Mouse (Mus musculus): ENCODE measurements around the gene Tmem239. TPM values are rescaled to one million over a fixed set of nuclear protein-coding genes. Genes with fewer than 3 reads are reported as not detected.
"Not testable (repeated sequence)": the region's sequence is repeated elsewhere in the genome, so short reads cannot be mapped to it uniquely, and the experiment has no call there.

Gene Tmem239
- not detected in 2 replicates for polyA plus RNA-seq (2012; rRNA removed)

DNA sequence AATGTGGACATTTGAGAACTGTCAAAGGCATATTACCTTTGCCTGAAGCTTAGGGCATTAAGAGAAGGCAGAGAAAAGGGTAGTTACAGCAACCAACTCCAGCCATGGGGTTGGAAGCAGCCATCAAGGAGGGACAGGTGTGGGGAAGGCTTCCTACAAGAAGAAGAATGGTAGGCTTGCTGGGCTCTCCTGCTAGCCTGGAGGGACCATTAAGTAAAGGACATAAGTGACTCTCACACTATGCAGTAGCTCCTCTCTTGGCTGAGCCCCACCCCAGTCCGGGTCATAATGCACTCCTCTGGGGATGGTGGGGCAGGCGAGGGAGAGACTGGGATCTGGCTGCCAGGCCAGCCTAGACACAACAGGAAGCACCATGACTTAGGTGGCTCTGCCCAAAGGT, at the start of gene Tmem239:
Tmem239 (plus strand) TSS at position 301 of the 400 bp plus-strand sequence.
- TF ChIP-seq CTCF (IDR thresholded peaks at IDR 0.05; ENCODE audit: borderline replicate concordance, extremely low read depth, insufficient read depth, insufficient read length): no peak
- no peak for TF ChIP-seq POLR2A (IDR thresholded peaks at IDR 0.05; ENCODE audit: borderline replicate concordance, extremely low read depth, insufficient read depth, insufficient read length, poor library complexity, severe bottlenecking)

GRCm38 (mm10) chr2:130357551-130357950, 48.7 kb upstream of the Tmem239 start:
- DNase-seq (ENCODE audit: low read depth): no peak
- TF ChIP-seq POLR2A (IDR thresholded peaks at IDR 0.05; ENCODE audit: borderline replicate concordance, extremely low read depth, insufficient read depth, insufficient read length, poor library complexity, severe bottlenecking) (no peak), CTCF (IDR thresholded peaks at IDR 0.05; ENCODE audit: borderline replicate concordance, extremely low read depth, insufficient read depth, insufficient read length) (no peak)

More for the DNA sequence above, at the start of gene Tmem239:
- no peak for DNase-seq (ENCODE audit: low read depth)

- peak; percentile 87 for DNase-seq (ENCODE audit: low read depth)
- TF ChIP-seq POLR2A (IDR thresholded peaks at IDR 0.05; ENCODE audit: borderline replicate concordance, extremely low read depth, insufficient read depth, insufficient read length, poor library complexity, severe bottlenecking) (no peak), CTCF (IDR thresholded peaks at IDR 0.05; ENCODE audit: borderline replicate concordance, extremely low read depth, insufficient read depth, insufficient read length) (no peak)
Measured at GRCm38 (mm10) chr2:130358852-130359251, 47.4 kb upstream of the Tmem239 start.

DNA sequence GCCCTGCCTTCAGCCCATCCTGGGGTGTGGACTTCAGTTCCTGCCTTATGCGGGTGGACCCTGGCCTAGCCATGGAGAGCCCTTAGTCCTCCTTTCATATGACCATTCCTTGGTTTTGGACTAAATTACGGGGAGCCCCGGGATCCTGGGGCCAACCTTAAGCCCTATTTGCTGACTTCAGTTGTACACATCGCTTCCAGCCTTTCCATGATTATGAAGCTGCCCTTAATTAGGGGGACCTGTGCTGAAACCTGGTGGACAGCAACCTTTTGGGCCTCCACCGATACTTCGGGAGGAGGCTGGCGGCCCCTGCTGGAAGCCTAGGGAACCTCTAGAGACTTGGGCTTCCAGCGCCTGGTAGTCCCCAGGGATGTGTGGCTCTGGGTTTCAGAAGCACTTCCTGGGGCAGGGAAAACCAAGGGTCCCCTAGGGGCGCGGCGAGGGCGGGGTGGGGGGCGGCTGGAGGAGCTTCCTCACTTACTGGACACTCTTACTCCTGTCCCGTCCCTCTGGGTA, 43.7 kb upstream of the Tmem239 start:
- TF ChIP-seq CTCF (IDR thresholded peaks at IDR 0.05; ENCODE audit: borderline replicate concordance, extremely low read depth, insufficient read depth, insufficient read length) (peak; percentile 81), POLR2A (IDR thresholded peaks at IDR 0.05; ENCODE audit: borderline replicate concordance, extremely low read depth, insufficient read depth, insufficient read length, poor library complexity, severe bottlenecking) (no peak)
- peak; percentile 78 for DNase-seq (ENCODE audit: low read depth)

DNA sequence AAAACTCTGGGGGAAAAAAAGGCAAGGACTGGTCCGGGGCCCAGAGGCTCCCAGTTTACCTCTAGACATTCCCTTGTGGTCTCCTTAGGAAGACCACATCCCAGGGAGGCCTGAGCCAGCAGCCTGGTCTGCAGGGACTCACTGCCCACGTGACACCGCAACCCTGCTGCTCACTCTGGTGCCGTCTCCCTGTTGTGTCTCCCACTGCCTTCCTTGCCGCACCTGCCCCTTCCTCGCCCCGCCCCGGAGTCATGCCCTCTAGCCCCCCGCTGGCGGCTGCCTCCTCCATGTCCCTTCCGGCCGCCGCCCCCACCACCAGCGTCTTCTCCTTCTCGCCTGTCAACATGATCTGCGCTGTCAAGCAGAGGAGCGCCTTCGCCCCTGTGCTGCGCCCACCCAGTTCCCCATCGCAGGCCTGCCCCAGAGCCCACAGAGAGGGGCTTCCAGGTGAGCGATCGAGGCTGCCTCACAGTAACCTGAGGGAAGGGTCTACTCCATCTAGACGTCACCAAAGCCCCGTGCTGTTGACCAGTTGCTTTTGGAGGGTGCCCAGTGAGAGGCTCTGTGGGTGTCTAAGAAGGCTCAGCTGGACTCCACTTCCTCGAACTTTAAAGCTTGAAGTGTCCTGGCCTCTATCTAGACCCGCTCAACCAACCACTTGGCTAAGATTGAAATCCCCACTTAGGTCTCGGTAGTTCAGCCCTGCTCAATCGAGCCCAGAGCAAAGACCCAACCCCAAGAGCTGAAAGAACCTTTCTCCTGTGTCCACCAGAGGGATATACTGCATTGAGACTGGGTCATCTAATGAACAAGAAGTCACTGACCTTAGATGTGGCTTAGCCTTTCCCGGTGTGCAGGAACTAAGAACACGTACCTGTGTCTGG, 40.8 kb upstream of the Tmem239 start:
- no peak for TF ChIP-seq CTCF (IDR thresholded peaks at IDR 0.05; ENCODE audit: borderline replicate concordance, extremely low read depth, insufficient read depth, insufficient read length)
- no peak for TF ChIP-seq POLR2A (IDR thresholded peaks at IDR 0.05; ENCODE audit: borderline replicate concordance, extremely low read depth, insufficient read depth, insufficient read length, poor library complexity, severe bottlenecking)

GRCm38 (mm10) chr2:130367386-130367785, 38.9 kb upstream of the Tmem239 start:
- no peak for DNase-seq (ENCODE audit: low read depth)
- TF ChIP-seq POLR2A (IDR thresholded peaks at IDR 0.05; ENCODE audit: borderline replicate concordance, extremely low read depth, insufficient read depth, insufficient read length, poor library complexity, severe bottlenecking) (no peak), CTCF (IDR thresholded peaks at IDR 0.05; ENCODE audit: borderline replicate concordance, extremely low read depth, insufficient read depth, insufficient read length) (no peak)

More for the DNA sequence above, 40.8 kb upstream of the Tmem239 start:
- peak; percentile 29 for DNase-seq (ENCODE audit: low read depth)

DNA sequence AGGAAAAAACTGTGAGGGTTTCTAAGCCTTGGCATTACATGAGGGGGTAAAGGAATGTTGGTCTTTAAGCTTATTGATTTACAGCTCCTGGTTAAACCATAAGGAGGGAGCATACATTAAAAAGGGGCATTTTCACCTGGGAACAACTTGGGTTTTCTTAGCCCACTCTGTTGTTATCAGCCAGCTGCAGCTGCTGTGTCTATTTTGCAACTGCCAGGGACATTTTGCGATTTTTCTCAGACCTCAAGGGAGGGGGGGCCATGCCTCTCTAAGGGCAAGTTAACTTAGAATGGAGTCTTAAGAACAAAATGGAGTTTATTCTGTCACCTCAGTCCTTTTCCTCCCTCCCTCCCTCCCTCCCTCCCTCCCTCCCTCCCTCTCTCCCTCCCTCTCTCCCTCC, 33.3 kb upstream of the Tmem239 start:
- not testable (repeated sequence) for DNase-seq (ENCODE audit: low read depth)

GRCm38 (mm10) chr2:130374951-130375350, 31.3 kb upstream of the Tmem239 start:
- DNase-seq (ENCODE audit: low read depth): no peak
- TF ChIP-seq CTCF (IDR thresholded peaks at IDR 0.05; ENCODE audit: borderline replicate concordance, extremely low read depth, insufficient read depth, insufficient read length) (no peak), POLR2A (IDR thresholded peaks at IDR 0.05; ENCODE audit: borderline replicate concordance, extremely low read depth, insufficient read depth, insufficient read length, poor library complexity, severe bottlenecking) (no peak)

- DNase-seq (ENCODE audit: low read depth): no peak
- no peak for TF ChIP-seq CTCF (IDR thresholded peaks at IDR 0.05; ENCODE audit: borderline replicate concordance, extremely low read depth, insufficient read depth, insufficient read length)
- TF ChIP-seq POLR2A (IDR thresholded peaks at IDR 0.05; ENCODE audit: borderline replicate concordance, extremely low read depth, insufficient read depth, insufficient read length, poor library complexity, severe bottlenecking): no peak
Measured at GRCm38 (mm10) chr2:130383205-130383604, 23.1 kb upstream of the Tmem239 start.

DNA sequence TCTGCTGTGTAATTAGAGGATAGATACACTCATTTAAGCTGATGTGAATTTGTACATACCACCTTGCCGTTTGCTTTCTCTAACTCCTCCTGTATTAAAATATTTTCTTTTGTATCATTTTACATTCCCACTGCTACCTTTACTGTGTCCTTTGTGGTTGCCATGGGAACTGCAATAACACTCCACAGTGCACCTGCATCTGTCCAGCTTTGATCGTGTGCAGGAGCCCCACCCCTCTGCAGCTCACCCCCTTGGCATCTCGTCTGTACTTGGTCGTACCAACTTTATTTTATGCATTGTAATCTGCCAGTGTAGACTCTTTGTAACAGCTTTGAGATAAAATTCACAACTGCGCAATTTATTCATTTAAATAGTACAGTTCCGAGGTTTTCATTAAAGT, 22.4 kb upstream of the Tmem239 start:
- DNase-seq (ENCODE audit: low read depth): no peak
- no peak for TF ChIP-seq POLR2A (IDR thresholded peaks at IDR 0.05; ENCODE audit: borderline replicate concordance, extremely low read depth, insufficient read depth, insufficient read length, poor library complexity, severe bottlenecking)
- TF ChIP-seq CTCF (IDR thresholded peaks at IDR 0.05; ENCODE audit: borderline replicate concordance, extremely low read depth, insufficient read depth, insufficient read length): no peak

- TF ChIP-seq POLR2A (IDR thresholded peaks at IDR 0.05; ENCODE audit: borderline replicate concordance, extremely low read depth, insufficient read depth, insufficient read length, poor library complexity, severe bottlenecking): no peak
- TF ChIP-seq CTCF (IDR thresholded peaks at IDR 0.05; ENCODE audit: borderline replicate concordance, extremely low read depth, insufficient read depth, insufficient read length): no peak
Measured at GRCm38 (mm10) chr2:130386212-130386611, 20.1 kb upstream of the Tmem239 start.

DNA sequence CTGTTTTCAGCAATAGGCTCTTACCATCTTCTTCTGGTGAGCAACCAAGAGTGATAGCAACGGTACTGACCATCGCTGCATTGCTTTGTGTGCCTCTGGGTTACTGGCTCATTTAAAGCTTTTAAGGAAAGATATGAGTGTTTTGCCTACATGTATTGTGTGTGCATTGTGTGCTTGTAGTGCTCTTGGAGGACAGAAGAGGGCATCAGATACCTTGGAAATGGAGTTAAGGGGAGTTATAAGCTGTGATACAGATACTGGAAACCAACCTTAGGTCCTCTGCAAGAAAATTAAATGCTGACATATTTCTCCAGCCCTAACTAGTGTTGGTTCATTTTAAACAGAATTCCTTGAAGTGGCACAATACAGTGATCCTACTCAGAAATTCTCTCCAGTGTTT, 17.5 kb upstream of the Tmem239 start:
- TF ChIP-seq CTCF (IDR thresholded peaks at IDR 0.05; ENCODE audit: borderline replicate concordance, extremely low read depth, insufficient read depth, insufficient read length): peak; percentile 17; the same call in 1 of the 2 replicates
- TF ChIP-seq POLR2A (IDR thresholded peaks at IDR 0.05; ENCODE audit: borderline replicate concordance, extremely low read depth, insufficient read depth, insufficient read length, poor library complexity, severe bottlenecking): no peak
- peak; percentile 23 for DNase-seq (ENCODE audit: low read depth)

More at GRCm38 (mm10) chr2:130386212-130386611, 20.1 kb upstream of the Tmem239 start:
- no peak for DNase-seq (ENCODE audit: low read depth)

Measured in brain, embryonic 14.5 days (tissue).